Mouse (Mus musculus): ENCODE measurements around the gene Gm42420. TPM values are rescaled to one million over a fixed set of nuclear protein-coding genes. Genes with fewer than 3 reads are reported as not detected.

Gm42420 gene
- total RNA-seq, 2 experiments from 2014 or later = not detected

GRCm38 (mm10) chr6:39570426-39570825 is 15.1 kb upstream of the Gm42420 start:
- no peak for DNase-seq (ENCODE audit: low spot score in 2 of 2)

GRCm38 (mm10) chr6:39573791-39574554 is 11.6 kb upstream of the Gm42420 start, which contains the start of gene Adck2:
TSS of gene Adck2 (plus strand) at chr6:39573873.
- peak; percentile 70 to 85 for DNase-seq (ENCODE audit: low spot score in 2 of 2)

- no peak for DNase-seq (ENCODE audit: low spot score in 2 of 2)
Measured at GRCm38 (mm10) chr6:39574555-39574869, 11.0 kb upstream of the Gm42420 start.

- DNase-seq (ENCODE audit: low spot score in 2 of 2) = no peak
Measured at GRCm38 (mm10) chr6:39574951-39575350, 10.6 kb upstream of the Gm42420 start.

GRCm38 (mm10) chr6:39579552-39579951 is 6.0 kb upstream of the Gm42420 start:
- no peak for DNase-seq (ENCODE audit: low spot score in 2 of 2)

- no peak for DNase-seq (ENCODE audit: low spot score in 2 of 2)
Measured at GRCm38 (mm10) chr6:39580558-39580957, 5.0 kb upstream of the Gm42420 start.

GRCm38 (mm10) chr6:39581087-39581784 is 4.3 kb upstream of the Gm42420 start:
- DNase-seq (ENCODE audit: low spot score in 2 of 2) = no peak

GRCm38 (mm10) chr6:39591481-39591880 is 5.9 kb downstream of the Gm42420 start:
- no peak for DNase-seq (ENCODE audit: low spot score in 2 of 2)

GRCm38 (mm10) chr6:39592401-39593214 is 7.1 kb downstream of the Gm42420 start, which contains the start of gene Ndufb2:
TSS of gene Ndufb2 (plus strand) at chr6:39592574.
- DNase-seq (ENCODE audit: low spot score in 2 of 2) = peak; percentile 94 to 97

GRCm38 (mm10) chr6:39600851-39601250 is 15.3 kb downstream of the Gm42420 start:
- no peak for DNase-seq (ENCODE audit: low spot score in 2 of 2)

- no peak for DNase-seq (ENCODE audit: low spot score in 2 of 2)
Measured at GRCm38 (mm10) chr6:39601828-39602227, 16.3 kb downstream of the Gm42420 start.

GRCm38 (mm10) chr6:39604565-39604964 is 19.0 kb downstream of the Gm42420 start:
- DNase-seq (ENCODE audit: low spot score in 2 of 2) = peak; percentile 60 to 82

GRCm38 (mm10) chr6:39606056-39606455 is 20.5 kb downstream of the Gm42420 start:
- DNase-seq (ENCODE audit: low spot score in 2 of 2) = no peak

- DNase-seq (ENCODE audit: low spot score in 2 of 2) = no peak
Measured at GRCm38 (mm10) chr6:39606862-39607261, 21.3 kb downstream of the Gm42420 start.

- no peak for DNase-seq (ENCODE audit: low spot score in 2 of 2)
Measured at GRCm38 (mm10) chr6:39607365-39607764, 21.8 kb downstream of the Gm42420 start.

GRCm38 (mm10) chr6:39610207-39610606 is 24.7 kb downstream of the Gm42420 start:
- no peak for DNase-seq (ENCODE audit: low spot score in 2 of 2)

GRCm38 (mm10) chr6:39611296-39611695 is 25.7 kb downstream of the Gm42420 start:
- DNase-seq (ENCODE audit: low spot score in 2 of 2) = no peak

Other genes with a start within 250 kb of the Gm42420 start
- gene Slc37a3, start 208.1 kb upstream of the Gm42420 start, total RNA-seq (2021) = 10 to 100 TPM; 66.2 to 75.6 TPM
- gene Rab19, start 204.6 kb upstream of the Gm42420 start, total RNA-seq (2021) = not detected
- 100 to 1,000 TPM; 113 to 118 TPM for gene Mkrn1, start 165.3 kb upstream of the Gm42420 start, total RNA-seq (2021)
- gene Dennd2a, start 27.9 kb upstream of the Gm42420 start, total RNA-seq (2021) = 10 to 100 TPM; 37.6 to 38.9 TPM
- gene Adck2, start 11.9 kb upstream of the Gm42420 start, total RNA-seq (2021) = 10 to 100 TPM; 21.6 to 27.3 TPM
- gene Ndufb2, start 6.8 kb downstream of the Gm42420 start, total RNA-seq (2021) = 100 to 1,000 TPM; 169 to 176 TPM
- 100 to 1,000 TPM; 116 to 130 TPM for gene Braf, start 139.7 kb downstream of the Gm42420 start, total RNA-seq (2021)
- gene Mrps33, start 225.2 kb downstream of the Gm42420 start, total RNA-seq (2021) = 100 to 1,000 TPM; 112 to 117 TPM

Measured in layer of hippocampus, adult 18-20 months (tissue).